Mouse (Mus musculus): ENCODE results near the gene Guk1. TPM values are rescaled to one million over a fixed set of nuclear protein-coding genes. Genes with fewer than 3 reads are reported as not detected.

Gene Guk1
- polyA plus RNA-seq, 1 experiment from 2014 or later, result 205 TPM

DNA sequence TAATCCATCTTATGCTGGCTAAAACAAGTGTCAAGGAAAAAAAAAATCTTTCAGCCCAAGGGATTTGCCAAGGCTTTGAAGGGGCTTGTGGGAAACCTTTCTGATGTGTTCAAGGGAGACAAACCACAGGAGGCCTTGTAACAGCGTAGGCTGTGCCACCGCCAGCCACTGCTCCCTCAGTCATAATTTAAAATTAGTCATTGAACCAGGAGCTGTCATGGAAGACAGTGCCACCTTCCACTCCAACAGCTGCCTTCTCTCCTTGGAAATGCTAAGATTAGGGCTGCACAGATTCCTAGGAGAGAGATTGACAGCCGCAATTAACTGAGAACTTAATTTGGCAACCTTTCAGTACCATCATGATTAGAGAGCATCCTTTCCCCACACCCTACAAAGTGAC lies 42.7 kb downstream of the Guk1 start:
- Histone ChIP-seq H3K27me3 (ENCODE audit: control insufficient read depth, insufficient read depth, low read length) (no peaks in the 10 kb centered on the region), H3K4me2 (ENCODE audit: low read length) (no peak overlapping the region), H3K27ac (replicated peaks; ENCODE audit: low read depth, low read length) (no peak overlapping the region), H3K4me3 (replicated peaks; ENCODE audit: low read depth, low read length) (no peak overlapping the region), H3K9me3 (ENCODE audit: control insufficient read depth, low read length) (no peaks in the 10 kb centered on the region), H3K9ac (replicated peaks; ENCODE audit: low read length) (no peak overlapping the region), H3K36me3 (ENCODE audit: control insufficient read depth, insufficient read depth, low read length) (no peaks in the 10 kb centered on the region), H3K4me1 (ENCODE audit: control insufficient read depth, insufficient read depth, low read length) (no peaks in the 10 kb centered on the region)
- 65% methylated on average over 3 of the region's 3 CpGs for WGBS
- DNase-seq (no peak), ATAC-seq (ENCODE audit: low FRiP score, low TSS enrichment) (no peak)

DNA sequence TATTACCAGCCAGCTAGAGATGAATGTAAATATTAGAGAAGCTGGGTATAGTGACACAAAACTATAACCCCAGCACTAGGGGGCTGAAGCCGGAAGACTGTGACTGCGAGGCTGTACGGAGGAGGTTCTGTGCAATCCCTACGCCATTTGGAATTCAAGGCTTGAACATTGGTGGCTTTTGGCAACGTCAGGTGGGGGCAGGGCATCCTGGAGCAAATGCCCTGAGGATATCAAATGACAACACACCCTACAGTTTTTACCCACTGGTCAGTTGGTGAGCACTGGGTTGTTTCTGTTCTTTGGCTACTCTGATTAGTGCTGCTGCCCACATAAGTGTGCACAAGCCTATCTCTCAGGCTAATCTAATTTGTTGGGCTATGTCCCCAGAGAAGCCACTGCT lies 49.0 kb downstream of the Guk1 start:
- H3K36me3 ChIP-seq (ENCODE audit: control insufficient read depth, insufficient read depth, low read length), result no peaks in the 10 kb centered on the region
- H3K9ac ChIP-seq (replicated peaks; ENCODE audit: low read length), result no peak overlapping the region
- ATAC-seq (ENCODE audit: low FRiP score, low TSS enrichment) (no peak), DNase-seq (no peak)
- no peak overlapping the region for H3K27ac ChIP-seq (replicated peaks; ENCODE audit: low read depth, low read length)
- no peak overlapping the region for H3K4me2 ChIP-seq (ENCODE audit: low read length)
- H3K4me1 ChIP-seq (ENCODE audit: control insufficient read depth, insufficient read depth, low read length), result no peaks in the 10 kb centered on the region
- 77% methylated on average over 5 of the region's 5 CpGs for WGBS
- H3K27me3 ChIP-seq (ENCODE audit: control insufficient read depth, insufficient read depth, low read length), result no peaks in the 10 kb centered on the region
- H3K4me3 ChIP-seq (replicated peaks; ENCODE audit: low read depth, low read length), result no peak overlapping the region
- no peaks in the 10 kb centered on the region for H3K9me3 ChIP-seq (ENCODE audit: control insufficient read depth, low read length)

DNA sequence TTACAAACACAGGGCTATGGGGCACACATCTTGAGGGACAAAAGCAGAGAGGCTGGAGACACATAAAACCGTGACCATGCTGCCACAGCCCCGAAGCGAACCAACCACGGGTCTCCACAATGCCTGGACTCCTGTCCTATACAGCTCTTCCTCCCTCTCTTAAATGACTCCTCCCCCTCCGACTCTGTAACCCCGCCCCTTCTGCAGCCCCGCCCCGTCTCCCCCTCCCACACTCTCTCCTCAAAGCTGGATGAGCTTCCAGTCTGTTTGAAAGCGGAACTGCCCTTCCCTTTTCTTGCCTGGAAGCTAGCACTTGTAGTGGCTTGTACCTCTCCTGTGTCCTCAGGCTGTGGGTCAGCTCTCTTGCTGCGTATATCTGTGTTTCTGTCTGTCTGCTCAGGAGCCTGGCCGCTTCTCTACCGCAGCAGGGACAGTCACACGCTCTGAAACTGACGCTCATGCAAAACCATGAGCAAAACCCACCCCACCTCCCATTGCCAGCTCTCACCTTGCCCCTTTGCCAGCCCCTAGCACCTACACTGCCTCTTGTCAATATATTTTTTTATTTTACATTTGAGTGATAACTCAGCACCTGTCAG lies 50.1 kb downstream of the Guk1 start:
- ATAC-seq (ENCODE audit: low FRiP score, low TSS enrichment) (no peak), DNase-seq (peak; percentile 17)
- peak overlapping the region; percentile 15; the same call in 1 of the 2 replicates for H3K4me2 ChIP-seq (ENCODE audit: low read length)
- H3K4me1 ChIP-seq (ENCODE audit: control insufficient read depth, insufficient read depth, low read length), result no peaks in the 10 kb centered on the region
- 11% methylated on average over 14 of the region's 14 CpGs for WGBS
- no peak overlapping the region for H3K27ac ChIP-seq (replicated peaks; ENCODE audit: low read depth, low read length)
- no peaks in the 10 kb centered on the region for H3K9me3 ChIP-seq (ENCODE audit: control insufficient read depth, low read length)
- peaks cover 10% of the 10 kb centered on the region for H3K27me3 ChIP-seq (ENCODE audit: control insufficient read depth, insufficient read depth, low read length)
- no peak overlapping the region for H3K9ac ChIP-seq (replicated peaks; ENCODE audit: low read length)
- no peaks in the 10 kb centered on the region for H3K36me3 ChIP-seq (ENCODE audit: control insufficient read depth, insufficient read depth, low read length)
- no peak overlapping the region for H3K4me3 ChIP-seq (replicated peaks; ENCODE audit: low read depth, low read length)

DNA sequence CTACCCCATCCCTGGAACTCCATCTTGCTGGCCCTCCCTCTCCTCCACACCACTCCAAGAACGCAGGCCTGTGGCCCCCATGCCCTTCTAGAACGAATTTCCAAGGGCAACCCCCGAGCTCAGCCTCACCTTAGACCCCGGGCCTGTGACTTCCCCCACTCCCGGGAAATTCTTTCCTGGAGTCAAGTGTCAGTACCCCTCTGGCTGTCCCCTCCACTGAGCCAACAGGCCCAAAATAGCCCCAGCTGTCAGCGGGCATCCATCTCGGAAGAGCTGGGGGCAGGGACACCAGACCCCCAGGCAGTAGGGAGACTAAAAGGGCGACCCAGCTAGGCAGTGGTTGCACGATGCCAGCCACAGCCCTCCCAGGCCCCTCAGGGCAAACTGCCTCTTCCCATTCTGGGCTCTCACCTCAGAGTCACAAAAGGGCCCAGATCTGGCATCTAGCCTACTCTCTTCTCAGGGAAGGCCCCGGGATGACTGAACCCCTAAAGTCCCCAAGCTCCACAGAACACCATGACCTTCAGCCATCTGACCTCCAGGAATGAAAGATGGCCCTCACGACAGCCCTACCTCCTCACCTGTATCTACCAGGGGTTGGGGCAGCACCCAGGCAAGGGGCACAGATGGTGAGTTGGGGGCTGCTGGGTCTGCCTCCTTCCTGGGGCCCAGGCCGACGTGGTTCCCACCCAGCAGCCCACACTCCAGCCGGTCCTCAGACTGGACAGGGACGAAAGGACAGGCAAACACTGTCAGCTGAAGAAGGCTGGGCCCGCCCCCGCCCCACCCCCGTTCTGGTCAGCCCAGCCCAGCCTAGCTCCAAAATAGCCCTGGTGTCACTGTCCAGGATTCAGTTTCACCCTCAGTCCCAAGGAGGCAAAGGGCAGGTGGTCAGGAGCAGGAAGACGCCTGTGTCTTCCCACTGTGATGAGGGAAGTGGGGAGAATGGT lies 53.2 kb downstream of the Guk1 start:
- Histone ChIP-seq H3K36me3 (ENCODE audit: control insufficient read depth, insufficient read depth, low read length) (no peaks in the 10 kb centered on the region), H3K4me2 (ENCODE audit: low read length) (no peak overlapping the region), H3K4me3 (replicated peaks; ENCODE audit: low read depth, low read length) (no peak overlapping the region), H3K27ac (replicated peaks; ENCODE audit: low read depth, low read length) (no peak overlapping the region), H3K27me3 (ENCODE audit: control insufficient read depth, insufficient read depth, low read length) (peaks cover 39% of the 10 kb centered on the region), H3K9ac (replicated peaks; ENCODE audit: low read length) (no peak overlapping the region), H3K4me1 (ENCODE audit: control insufficient read depth, insufficient read depth, low read length) (no peaks in the 10 kb centered on the region), H3K9me3 (ENCODE audit: control insufficient read depth, low read length) (no peaks in the 10 kb centered on the region)
- DNase-seq (no peak), ATAC-seq (ENCODE audit: low FRiP score, low TSS enrichment) (no peak)
- 71% methylated on average over 19 of the region's 19 CpGs for WGBS

DNA sequence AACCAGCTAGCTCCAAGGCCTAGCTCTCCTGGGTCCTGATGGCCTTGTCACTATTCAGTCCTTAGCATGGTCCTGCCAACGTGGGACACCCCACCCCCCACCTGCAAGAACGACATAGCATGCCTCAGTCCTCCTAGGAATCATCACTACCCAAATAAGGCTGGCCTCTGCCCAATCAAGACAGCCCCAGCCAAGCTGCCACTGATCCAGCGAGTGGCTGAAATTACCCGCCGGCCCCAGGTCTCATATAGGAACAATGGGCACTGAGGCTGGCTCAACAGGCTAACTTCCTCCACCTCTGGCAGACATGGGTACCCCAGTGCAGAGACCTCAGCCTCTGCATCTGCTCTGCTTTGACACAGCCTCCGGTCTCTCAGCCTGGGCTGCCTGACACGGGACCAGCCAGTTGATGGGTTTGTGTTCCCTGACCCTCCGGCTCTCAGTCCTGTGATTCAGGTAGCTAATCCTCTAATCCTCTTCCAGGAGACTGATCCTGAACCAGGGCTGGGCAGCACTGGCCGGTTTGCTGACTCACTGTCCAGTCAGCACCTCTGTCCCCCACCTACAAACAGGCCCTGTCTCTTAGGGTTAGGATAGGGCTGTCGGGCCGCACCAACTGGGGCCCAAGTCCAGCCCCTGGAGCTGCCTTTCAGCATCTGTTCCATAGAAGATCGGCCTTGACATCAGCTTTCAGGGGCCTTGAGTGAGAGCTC lies 54.9 kb downstream of the Guk1 start:
- WGBS, result 59% methylated on average over 12 of the region's 12 CpGs
- Histone ChIP-seq H3K9me3 (ENCODE audit: control insufficient read depth, low read length) (no peaks in the 10 kb centered on the region), H3K27ac (replicated peaks; ENCODE audit: low read depth, low read length) (no peak overlapping the region), H3K36me3 (ENCODE audit: control insufficient read depth, insufficient read depth, low read length) (no peaks in the 10 kb centered on the region), H3K27me3 (ENCODE audit: control insufficient read depth, insufficient read depth, low read length) (peaks cover 48% of the 10 kb centered on the region), H3K4me3 (replicated peaks; ENCODE audit: low read depth, low read length) (no peak overlapping the region), H3K4me1 (ENCODE audit: control insufficient read depth, insufficient read depth, low read length) (no peaks in the 10 kb centered on the region), H3K9ac (replicated peaks; ENCODE audit: low read length) (no peak overlapping the region), H3K4me2 (ENCODE audit: low read length) (no peak overlapping the region)
- DNase-seq (no peak), ATAC-seq (ENCODE audit: low FRiP score, low TSS enrichment) (no peak)

- Histone ChIP-seq H3K4me1 (ENCODE audit: control insufficient read depth, insufficient read depth, low read length) (no peaks in the 10 kb centered on the region), H3K4me2 (ENCODE audit: low read length) (peak within 1 kb of the TSS; percentile 50), H3K27ac (replicated peaks; ENCODE audit: low read depth, low read length) (no peak within 1 kb of the TSS), H3K9me3 (ENCODE audit: control insufficient read depth, low read length) (no peaks in the 10 kb centered on the region), H3K27me3 (ENCODE audit: control insufficient read depth, insufficient read depth, low read length) (peaks cover 48% of the 10 kb centered on the region), H3K4me3 (replicated peaks; ENCODE audit: low read depth, low read length) (peak within 1 kb of the TSS; percentile 30), H3K9ac (replicated peaks; ENCODE audit: low read length) (no peak within 1 kb of the TSS; the same call in 1 of the 2 replicates), H3K36me3 (ENCODE audit: control insufficient read depth, insufficient read depth, low read length) (no peaks in the 10 kb centered on the region)
- ATAC-seq (ENCODE audit: low FRiP score, low TSS enrichment), result no peak
- peak; percentile 14 for DNase-seq
- 14% methylated on average over 42 of the region's 44 CpGs for WGBS
These were observed 56.0 kb downstream of the Guk1 start, which contains the start of gene Obscn for GRCm38 (mm10) chr11:59135904-59136452. Gene Obscn (minus strand): TSS chr11:59136402.

GRCm38 (mm10) chr11:59135051-59135820 lies 56.8 kb downstream of the Guk1 start:
- WGBS, result 7% methylated on average over 55 of the region's 55 CpGs
- Histone ChIP-seq H3K9me3 (ENCODE audit: control insufficient read depth, low read length) (no peaks in the 10 kb centered on the region), H3K4me1 (ENCODE audit: control insufficient read depth, insufficient read depth, low read length) (no peaks in the 10 kb centered on the region), H3K9ac (replicated peaks; ENCODE audit: low read length) (no peak overlapping the region; the same call in 1 of the 2 replicates), H3K27me3 (ENCODE audit: control insufficient read depth, insufficient read depth, low read length) (peaks cover 48% of the 10 kb centered on the region), H3K36me3 (ENCODE audit: control insufficient read depth, insufficient read depth, low read length) (no peaks in the 10 kb centered on the region), H3K4me3 (replicated peaks; ENCODE audit: low read depth, low read length) (peak overlapping the region; percentile 30), H3K4me2 (ENCODE audit: low read length) (peak overlapping the region; percentile 50), H3K27ac (replicated peaks; ENCODE audit: low read depth, low read length) (no peak overlapping the region)
- DNase-seq, result peak; percentile 9
- ATAC-seq (ENCODE audit: low FRiP score, low TSS enrichment), result no peak
